Mouse (Mus musculus): ENCODE measurements around the gene Lca5l.

Gene Lca5l

DNA sequence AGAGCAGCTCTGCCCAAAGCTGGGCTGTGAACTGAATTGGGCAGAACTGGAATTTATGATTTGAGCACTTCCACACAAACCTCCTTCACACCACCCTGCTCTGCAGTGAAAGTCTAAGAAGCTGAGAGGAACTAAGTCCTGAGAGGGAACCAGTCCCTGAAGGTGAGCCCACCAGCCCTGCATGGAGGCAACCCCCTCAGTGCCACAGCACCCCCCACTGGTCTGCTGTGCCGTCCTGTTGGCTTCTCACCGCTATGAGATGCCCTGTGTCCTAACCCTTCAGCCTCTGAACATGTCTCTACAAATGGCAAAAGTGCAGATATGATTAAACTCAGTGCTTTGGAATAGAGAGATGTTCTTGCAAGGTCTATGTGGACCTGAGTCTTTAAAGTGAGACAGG, 79.3 kb downstream of the Lca5l start:
- DNase-seq (ENCODE audit: low spot score), result no peak

DNA sequence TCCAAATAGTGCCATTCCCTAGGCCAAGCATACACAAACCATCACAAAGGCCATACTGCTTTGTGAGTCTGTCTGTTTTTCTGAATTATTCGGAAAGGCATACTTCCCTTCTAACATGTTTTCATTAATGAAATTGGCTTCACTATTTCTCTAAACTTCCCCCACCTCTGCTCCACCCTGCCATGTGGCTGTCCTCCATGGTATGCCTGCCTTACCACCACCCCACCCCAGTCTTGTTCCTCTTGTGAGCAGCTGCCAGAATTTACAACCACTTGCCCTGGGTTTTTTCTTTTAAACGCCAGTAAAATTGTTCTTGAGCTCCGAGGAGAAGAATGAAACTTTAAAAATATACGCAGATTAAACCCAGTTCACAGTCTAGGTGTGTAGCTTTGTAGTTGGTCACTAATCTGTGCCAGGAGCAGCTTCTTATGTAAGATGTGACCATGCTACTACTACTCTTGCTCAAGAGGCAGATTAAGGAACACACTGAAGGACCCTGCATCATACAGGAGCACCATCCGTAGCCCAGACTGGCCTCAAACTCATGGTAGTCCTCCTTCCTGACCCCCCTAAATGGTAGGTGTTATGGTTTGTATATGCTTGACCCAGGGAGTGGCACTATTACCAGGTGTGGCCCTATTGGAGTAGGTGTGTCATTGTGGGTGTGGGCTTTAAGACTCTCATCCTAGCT, 81.3 kb downstream of the Lca5l start:
- no peak for DNase-seq (ENCODE audit: low spot score)

DNA sequence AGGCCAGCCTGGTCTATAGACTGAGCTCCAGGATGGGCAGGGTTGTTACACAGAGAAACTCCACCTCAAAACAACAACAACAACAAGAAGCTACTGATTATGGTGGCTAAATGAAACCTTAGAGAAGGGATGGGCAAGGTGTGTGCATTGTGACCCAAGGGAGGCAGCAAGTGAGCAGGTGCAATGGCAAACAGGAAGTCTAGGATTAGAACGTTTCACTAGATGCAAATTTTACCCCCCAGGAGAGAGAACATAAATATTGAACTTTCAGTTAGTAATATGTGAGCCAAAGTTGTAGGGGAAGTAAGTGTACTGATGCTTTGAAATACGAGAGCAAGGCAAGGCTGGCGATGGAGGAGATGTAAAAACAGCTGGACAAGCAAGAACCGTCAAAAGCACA, 82.4 kb downstream of the Lca5l start:
- no peak for DNase-seq (ENCODE audit: low spot score)

Data from urinary bladder, postnatal 25 days (tissue).